Mouse (Mus musculus): Measurements from ENCODE around the gene Dffa.
A peak's percentile ranks its signal among the peaks of the same experiment; 100 is the strongest.
"Not testable (repeated sequence)": the region's sequence is repeated elsewhere in the genome, so short reads cannot be mapped to it uniquely, and the experiment has no call there.

Gene Dffa

DNA sequence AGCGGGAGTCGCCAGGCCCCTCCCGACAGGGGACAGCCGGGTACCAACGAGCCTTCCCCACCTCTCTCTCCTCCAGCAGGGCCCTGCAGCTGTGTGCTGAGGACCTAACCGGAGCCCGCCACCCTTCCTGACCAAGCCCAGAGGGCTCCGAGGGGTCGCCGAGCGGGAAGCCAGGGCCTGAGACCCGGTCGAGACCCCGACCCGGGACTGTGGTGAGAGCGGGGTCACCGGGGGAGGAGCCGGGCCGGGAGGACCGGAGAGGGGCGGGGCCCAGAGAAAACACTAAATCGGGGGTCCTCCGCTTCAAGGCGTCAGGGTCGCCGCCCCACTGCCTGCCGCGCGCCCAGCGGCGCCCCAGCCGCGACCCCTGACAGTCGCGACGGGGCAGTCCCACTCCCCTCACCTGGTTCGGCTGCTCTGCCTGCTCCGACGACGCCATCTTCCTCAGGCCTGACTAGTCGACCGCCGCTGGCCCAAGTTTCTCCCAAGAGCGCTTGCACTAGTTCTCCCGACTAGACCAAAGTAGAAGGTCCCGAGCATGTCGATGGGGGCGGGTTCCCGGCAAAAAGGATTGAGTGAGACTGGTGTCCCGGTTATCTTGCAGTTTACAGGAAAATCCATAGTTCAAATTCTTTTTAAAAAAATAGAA lies 4.5 kb upstream of the Dffa start, which contains the start of gene Pex14:
Gene Pex14 (minus strand): TSS at position 508 of the 649 bp plus-strand sequence.
- peak; percentile 88 for DNase-seq (ENCODE audit: low read depth)

DNA sequence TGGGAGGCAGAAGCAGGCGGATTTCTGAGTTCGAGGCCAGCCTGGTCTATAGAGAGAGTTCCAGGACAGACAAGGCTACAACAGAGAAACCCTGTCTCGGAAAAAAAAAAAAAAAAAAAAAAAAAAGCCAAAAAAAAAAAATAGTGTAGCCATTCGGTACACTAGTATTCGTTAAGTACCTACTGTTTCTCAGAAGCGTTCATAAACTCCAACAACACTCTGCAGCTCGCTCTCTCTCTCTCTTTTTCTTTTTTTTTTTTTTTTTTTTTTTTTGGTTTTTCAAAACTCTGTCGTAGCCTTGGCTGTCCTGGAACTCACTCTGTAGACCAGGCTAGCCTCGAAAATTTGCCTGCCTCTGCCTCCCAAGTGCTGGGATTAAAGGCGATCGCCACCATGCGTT lies 3.5 kb upstream of the Dffa start:
- not testable (repeated sequence) for DNase-seq (ENCODE audit: low read depth)

DNA sequence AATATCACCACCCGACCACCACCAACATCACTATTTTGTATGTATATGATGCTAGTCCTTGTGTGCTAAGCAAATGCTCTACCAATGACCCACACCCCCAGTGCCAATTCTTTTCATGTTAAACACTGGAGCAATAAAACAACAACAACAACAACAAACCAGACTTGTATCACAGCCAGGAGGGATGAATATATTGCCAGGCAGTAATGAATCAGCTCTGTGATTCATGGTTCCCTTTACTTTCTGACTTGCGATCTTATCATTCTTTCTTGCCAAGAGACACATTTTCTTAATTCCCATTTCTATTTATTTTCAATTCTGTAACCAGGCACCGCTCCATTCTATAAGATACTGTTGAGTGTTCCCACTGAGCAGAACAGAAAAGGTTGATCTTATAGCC lies 2.5 kb upstream of the Dffa start:
- no peak for DNase-seq (ENCODE audit: low read depth)

DNA sequence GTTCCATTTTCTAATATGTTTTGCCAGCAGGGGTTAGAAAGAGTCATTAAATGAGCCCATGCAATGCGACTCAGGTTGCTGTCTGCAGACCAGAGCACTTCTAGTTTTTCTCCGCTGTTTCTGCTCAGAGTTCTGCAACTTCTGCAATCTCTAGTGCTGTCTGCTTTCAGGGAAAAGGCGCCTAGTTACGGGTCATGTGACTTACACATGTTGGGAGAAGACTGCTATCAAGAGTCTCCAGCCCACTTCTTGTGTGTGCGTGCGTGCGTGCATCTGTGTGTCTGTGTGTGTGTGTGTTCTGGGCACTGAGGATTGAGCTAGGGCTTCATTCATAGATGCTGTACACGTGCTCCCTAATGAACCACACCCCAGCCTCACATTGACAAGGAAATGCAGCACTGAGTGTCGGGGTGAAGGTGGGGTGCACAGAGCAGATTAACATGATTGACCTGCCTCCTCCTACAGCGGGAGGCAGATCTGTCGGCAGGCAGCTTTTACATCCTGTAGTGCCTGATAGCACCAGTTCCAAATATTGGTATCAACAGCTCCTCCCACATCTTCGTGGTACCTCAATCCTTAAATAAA lies 16.1 kb downstream of the Dffa start:
- peak; percentile 22 for DNase-seq (ENCODE audit: low read depth)

DNA sequence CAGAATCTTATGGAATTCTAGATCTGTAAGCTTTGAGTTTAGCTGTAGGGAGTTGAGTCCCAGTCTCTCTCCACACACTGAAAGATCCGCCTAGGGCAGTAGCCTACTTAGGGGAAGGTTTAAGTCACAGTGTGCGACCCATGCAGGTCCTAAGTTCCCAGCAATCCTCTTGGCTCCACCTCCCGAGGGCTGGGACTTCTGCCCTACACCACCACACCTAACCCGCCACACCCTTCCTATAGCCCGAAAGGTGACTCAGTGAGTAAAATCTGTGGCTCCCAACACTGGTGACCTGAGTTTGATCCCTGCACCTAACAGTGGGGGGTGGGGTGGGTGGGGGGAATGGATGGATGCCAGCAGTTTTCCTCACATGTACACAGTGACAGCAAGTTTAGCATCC lies 19.5 kb downstream of the Dffa start:
- DNase-seq (ENCODE audit: low read depth) = no peak

DNA sequence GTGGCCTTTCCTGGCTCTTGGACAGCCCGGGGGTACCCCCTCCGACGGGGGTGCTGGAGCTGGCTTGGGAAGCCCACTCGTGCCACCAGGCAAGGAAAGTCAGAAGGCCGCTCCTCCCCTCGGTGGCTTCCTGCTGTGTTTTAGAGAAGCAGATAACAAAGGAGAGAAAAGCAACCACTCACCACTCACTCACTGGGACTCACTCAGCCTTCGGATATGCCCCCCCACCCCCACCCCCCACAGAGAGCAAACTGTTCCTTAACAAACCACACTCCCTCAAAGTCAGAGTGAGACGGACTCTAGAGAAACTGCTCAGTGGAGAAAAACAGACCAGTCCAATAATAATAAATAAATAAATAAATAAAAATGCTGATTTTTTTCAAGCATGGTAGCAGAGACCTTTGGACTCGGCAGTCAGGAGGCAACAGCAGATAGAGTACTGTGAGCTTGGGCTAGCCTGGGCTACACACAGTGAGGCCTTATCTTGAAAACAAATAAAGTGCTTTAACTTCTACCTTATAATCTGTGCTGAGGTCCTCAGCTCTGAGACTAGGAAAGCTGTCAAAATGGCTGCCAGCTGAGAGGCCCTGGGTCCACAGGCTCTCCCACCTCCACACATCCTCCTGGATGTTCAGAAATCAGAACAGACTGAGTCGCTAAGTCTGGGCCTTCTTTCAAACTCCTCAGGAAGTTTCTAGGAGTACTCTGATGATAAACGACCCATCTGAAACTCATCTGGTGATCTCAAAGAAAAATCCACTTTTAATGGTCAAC lies 21.6 kb downstream of the Dffa start:
- no peak for DNase-seq (ENCODE audit: low read depth)

DNA sequence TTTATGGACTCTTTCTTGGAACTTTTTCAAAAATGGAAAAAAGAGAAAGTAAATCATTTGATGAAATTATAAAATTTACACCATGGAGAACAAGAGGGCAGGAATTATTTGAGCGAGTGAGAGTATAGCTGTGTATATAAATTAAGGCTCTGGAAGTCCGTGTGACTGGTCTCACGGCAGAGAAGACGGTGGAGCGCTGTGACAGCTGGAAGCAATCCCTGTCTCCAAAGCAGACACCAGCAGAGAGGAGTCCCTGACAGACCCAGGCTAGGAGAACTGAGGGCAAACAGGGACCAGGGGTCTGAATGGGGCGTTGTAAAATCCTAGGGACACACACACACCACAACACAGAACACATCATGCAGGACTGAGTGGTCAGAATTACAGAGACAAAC lies 22.2 kb downstream of the Dffa start:
- no peak for DNase-seq (ENCODE audit: low read depth)

DNA sequence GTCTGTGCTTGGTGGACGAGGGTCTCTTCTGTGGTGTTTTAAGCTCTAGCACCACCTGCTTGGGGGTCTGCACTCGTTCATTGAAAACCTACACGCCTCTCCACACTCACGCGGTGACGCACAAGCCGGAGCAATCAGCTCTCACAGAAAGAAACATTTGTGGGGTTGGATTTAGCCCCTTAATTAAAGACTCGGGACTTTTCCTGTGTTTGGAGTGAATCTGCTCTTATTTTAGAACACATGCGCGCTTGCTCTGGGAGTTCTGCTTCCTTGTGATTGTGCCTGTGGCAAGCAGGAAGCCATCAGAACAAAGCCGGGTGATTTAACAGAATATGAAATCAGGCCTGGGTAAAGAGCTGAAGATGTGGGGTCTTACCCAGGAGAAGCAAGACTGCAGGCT lies 22.7 kb downstream of the Dffa start, which contains the start of gene Cort:
Gene Cort (minus strand): TSS at position 101 of the 400 bp plus-strand sequence.
- DNase-seq (ENCODE audit: low read depth) = no peak

DNA sequence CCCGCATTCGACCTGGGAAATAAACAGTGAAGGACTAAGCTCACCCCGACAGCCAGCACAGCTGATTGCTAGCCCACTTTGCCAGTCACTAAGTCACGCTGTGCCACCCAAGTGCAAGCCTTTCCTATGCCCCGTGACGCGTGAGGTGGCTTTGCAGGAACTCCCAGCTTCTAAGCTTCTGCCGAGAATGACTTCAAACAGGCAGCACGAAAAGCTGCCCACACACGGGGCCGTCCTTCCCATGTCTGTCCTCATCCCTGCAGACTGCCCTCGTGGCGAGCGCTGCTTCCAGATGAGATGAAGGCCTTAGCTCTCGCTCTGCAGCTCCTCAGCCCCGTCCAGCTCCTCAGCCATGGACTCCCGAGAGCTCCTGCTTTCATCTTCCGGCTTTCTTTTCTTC lies 24.5 kb downstream of the Dffa start:
- no peak for DNase-seq (ENCODE audit: low read depth)

DNA sequence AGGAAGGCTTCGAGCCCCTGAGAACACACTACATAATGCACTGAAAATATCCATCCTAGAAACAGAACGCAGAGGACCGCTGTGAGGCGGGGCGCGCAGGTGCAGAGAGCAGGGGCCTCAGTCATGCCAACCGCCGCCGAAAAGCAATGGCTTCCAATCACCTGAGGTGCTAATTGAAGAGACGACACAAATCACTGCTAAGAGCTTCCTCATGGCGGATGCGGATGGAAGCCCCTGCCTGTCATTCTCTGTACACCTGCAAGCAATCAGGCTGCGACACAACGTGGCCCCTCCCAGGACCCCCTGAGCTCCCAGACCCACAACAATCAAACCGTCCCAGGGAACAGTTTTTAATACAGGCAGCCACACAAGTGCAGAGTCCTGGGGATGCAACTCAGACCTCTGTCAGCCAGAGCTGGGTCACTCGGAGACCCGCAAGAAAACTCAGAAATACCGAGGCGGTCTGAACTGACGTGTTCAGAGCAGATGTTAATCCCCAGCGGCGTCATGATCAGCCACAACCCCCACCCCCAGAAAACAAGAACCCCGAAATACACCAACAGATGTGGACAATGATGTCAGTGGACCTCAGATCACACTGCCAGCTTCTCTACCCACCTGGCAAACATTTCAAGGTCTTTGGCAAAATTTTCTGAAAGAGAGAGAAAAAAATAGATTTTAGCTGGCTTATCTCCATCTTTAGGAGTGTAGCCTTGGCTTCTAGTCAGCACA lies 27.2 kb downstream of the Dffa start:
- DNase-seq (ENCODE audit: low read depth) = no peak

DNA sequence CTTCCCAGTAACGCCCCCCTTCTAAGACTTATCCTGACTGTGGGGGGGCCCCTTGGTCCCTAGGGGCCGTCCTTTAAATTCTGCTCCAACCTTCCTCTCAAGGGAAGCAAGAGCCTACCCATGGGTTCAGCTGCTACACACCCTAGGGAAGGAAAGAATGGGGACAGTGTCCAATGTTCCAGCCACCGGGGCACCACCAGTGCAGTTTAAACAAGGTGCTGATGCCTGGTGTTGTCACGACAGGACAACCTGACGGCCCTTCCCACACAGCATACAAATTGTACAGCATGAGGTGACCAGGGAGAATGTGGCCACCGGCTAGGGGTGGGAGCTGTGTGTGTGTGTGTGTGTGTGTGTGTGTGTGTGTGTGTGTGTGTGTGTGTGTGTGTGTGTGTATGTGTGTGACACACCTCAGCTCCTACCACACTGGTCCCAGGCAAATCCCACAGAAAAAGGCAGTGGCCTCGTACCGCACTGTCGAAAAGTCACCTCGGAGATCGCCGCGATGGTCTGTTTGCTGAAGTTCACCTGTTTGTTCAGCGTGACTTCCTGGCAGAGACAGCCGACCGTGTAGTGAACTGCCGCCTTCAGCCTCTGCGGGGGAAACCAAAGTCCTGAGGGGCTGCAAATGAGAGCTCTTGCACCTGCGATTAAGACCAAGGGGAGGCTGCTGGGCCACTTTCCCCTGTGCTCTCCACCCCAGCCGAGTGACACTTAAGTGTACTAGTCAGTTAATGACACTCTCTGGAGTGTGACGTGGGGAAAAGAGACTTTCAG lies 28.0 kb downstream of the Dffa start:
- no peak for DNase-seq (ENCODE audit: low read depth)

DNA sequence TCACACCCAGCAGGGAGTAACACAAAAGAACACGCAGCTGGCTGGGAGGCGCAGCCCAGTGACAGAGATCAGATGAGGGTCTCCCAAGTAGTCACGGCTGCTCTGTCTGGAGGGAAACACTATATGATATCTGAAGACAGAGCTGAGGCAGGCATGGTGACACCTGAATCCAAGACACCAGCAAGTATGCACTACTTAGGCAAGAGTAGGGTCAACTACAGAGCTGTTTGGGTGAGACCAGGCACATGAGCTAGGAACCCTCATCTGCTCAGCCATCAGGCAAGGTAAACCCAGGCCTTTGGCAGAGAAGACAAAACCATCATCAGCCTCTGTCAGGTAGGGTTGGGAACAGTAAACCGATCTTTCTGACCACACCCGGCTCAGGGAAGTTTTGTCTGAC lies 29.4 kb downstream of the Dffa start:
- DNase-seq (ENCODE audit: low read depth) = no peak

DNA sequence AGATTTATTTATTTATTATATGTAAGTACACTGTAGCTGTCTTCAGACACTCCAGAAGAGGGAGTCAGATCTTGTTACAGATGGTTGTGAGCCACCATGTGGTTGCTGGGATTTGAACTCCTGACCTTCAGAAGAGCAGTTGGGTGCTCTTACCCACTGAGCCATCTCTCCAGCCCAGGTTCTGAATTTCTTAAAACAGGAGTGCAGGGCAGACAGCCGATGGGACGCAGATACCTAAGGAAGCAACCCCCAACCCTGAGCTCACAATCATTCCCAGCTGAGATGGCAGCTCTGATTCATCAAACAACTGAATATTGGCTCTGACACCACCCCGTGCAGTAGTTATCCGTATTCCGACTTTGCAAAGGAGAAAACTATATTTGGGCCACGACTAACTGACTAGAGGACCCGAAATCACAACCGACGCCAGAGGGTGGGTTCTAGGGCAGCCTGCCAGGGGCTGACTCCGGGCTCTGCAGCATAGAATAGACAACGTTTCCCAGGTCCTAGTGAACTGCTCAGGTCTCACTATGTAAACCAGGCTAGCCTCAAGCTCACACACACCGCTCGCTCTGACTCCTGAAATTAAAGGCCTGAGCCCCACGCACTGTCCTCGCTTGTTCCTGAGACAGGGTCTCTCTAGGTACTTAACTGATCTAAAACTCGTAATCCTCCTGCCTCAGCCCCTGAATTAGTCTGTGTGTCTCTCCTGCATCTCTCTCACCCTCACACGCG lies 32.3 kb downstream of the Dffa start:
- no peak for DNase-seq (ENCODE audit: low read depth)

DNA sequence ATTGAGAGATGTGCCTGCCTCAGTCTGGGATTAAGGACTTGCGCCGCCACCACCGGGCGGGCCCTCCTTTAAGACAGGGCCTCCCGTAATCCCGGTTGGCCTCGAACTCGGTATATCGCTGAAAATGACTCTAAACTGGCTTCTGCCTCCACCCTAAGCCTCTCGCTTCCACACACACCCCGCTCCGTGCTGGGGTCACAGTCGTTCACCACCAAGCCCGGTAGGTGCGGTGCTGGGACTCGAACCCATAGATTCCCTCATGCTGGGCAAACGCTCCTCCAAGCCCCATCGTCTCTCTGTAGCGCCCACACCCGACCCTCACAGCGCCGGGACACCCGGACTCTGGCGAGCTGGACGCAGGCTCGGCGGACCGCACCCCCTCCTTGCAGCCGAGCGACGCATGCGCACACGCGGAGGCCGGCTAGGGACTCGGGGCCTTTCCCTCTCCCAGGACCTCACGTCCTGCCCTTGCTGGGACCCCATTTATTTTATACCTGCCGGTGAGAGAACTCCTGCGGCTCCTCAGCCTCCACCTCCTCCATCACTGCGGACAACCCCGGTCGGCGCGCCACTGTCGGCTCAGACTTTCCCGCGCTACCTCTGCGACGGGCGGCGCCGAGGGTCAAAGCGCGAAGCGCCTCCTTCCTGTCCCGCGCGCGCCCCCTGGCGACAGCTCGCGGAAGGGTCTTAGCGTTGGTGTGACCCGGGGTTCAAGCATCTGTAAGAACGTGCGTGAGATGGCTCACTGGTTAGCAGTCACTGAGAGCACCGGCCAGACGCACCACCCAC lies 33.2 kb downstream of the Dffa start, which contains the start of gene Cenps:
Gene Cenps (minus strand): TSS at position 648 of the 789 bp plus-strand sequence.
- peak; percentile 72 for DNase-seq (ENCODE audit: low read depth)

DNA sequence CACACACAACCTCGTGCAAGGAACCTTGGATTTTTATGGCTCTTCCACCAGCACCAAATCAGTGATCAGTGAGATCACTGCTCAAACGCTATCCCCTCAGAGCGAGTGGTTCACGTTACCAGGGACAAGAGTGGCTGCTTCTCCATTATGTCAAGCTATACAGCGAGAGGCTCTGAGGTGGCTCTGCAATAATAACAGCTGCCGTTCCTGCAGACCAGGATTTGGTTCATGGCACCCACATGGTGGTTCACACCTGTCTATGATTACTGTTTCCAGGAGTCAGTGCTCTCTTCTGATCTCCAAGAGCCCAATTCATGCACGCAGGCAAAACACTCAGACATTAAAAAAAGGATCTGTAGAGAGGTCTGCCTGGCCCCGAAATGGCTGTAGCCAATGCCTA lies 34.6 kb downstream of the Dffa start:
- no peak for DNase-seq (ENCODE audit: low read depth)

DNA sequence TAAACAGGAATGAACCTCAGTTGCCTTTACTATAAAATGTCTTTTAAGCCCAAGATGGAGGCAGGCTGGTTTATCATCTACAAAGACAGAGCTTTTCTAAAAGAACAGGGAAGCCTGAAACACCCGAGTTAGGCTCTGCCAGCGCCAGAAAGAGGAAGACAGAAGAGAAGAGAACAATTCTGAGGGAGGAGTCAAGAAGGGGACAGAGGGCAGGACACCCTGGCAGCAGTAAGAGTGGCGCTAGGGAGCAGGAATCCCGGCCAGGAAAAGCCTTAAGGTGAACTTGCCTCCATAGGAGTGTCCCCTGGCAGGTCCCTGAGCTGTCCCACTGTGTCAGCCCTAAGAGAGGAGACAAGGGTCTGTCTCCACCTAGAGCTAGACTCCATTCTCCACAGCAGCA lies 39.6 kb downstream of the Dffa start:
- DNase-seq (ENCODE audit: low read depth) = no peak

DNA sequence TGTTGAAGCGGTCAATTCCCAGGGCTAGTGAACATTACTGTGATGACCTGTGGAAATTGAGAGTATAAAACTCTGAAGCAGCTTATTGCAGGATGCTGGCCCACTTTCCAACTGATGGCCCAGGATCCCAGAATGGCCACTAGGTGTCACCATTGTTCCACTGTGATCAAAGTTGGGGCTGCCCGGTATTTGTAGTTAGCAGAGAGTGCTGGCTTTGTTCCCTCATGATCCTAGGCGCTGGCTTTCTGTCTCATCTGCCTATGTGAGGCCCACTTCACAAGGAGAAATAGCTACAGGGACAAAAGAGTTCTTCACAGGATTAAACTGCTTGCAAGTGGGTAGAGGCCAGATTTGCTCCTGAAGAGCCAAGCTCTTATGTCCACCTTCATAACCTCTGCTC lies 40.5 kb downstream of the Dffa start:
- DNase-seq (ENCODE audit: low read depth) = peak; percentile 58

DNA sequence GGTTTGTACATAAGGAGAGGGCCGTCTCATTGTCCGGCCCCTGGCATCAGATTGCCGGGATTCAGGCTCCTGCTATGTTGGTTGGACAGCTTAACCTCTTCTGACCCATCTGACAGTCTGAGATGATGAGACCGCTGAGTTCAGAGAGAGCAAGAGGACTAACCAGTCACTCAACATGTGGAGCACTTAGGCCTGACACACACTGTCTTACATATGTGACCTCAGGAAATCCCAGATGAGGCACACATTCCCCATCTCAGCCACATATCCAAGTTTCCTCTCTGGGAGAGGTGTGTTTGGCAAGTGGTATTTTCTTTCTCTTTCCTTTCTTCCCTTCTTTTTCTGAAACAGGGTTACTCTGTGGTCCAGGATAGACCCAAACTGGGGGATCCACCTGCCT lies 41.2 kb downstream of the Dffa start:
- no peak for DNase-seq (ENCODE audit: low read depth)

DNA sequence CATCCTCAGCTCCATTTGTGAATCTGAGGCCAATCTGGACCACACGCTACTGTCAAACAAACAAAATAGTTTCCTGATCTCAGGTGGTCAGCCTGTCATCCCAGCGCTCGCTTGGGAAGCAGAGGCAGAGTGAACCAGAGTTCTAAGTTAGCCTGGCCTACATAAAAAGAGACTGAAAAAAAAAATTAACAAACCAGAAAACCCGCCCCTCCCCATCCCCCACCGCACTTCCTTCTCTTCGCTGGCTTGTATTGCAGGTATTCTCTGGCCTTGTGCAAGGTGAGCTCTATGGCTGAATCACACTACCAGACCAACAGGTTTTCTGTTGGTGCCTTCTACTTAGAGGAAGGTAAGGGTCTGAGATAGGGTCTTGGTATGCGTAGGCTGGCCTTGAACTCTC lies 43.6 kb downstream of the Dffa start:
- DNase-seq (ENCODE audit: low read depth) = no peak

DNA sequence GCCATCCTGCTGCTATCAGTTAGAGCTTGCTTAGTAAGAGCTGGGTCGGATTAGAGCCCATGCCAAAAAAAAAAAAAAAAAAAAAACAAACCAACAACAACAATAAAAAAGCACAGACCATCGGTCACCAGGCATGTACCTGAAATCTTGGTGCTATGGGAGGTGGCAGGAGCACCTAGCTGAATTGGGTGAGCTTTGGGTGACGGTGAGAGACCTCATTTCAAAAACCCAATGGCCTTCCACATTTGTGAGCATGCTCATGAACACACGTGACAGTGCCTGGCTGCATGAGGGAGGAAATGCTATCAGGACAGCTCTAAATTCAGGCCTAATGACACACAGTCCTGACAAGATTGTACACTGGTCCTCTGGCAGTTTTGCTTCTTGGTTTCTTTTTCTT lies 44.1 kb downstream of the Dffa start:
- no peak for DNase-seq (ENCODE audit: low read depth)
